Mouse (Mus musculus): ENCODE results near the gene B4galt3. TPM values are rescaled to one million over a fixed set of nuclear protein-coding genes. Genes with fewer than 3 reads are reported as not detected.

B4galt3 gene
- total and polyA plus RNA-seq, 3 experiments = 16.8 to 33.1 TPM; not detected in 1

- Histone ChIP-seq H3K27me3 (ENCODE audit: control insufficient read depth in 1 of 2, insufficient read depth in 2 of 2, low read length in 2 of 2) (no peaks in the 10 kb centered on the region), H3K4me1 (ENCODE audit: control insufficient read depth in 1 of 2, insufficient read depth in 2 of 2, low read length in 2 of 2) (peaks cover 0 to 10% of the 10 kb centered on the region in 2 experiments; a peak in 1 of 4 replicates), H3K36me3 (ENCODE audit: control insufficient read depth in 1 of 2, insufficient read depth in 2 of 2, low read length in 2 of 2) (peaks cover 1 to 10% of the 10 kb centered on the region in 2 experiments), H3K4me3 (ENCODE audit: control insufficient read depth in 1 of 2, insufficient read depth in 1 of 2, low read depth in 2 of 2, low read length in 2 of 2) (no peak overlapping the region; a peak in 1 of 4 replicates), H3K9ac (ENCODE audit: control insufficient read depth, low read depth, low read length, poor library complexity, severe bottlenecking) (no peak overlapping the region; the same call in 1 of the 2 replicates), H3K79me2 (ENCODE audit: control insufficient read depth, insufficient read depth, low read length, poor library complexity) (peaks cover 4% of the 10 kb centered on the region; the same call in 1 of the 2 replicates), H3K9me3 (replicated peaks; ENCODE audit: insufficient read depth, low read length) (no peaks in the 10 kb centered on the region), H3K27ac (ENCODE audit: control insufficient read depth, low read depth, low read length) (no peak overlapping the region)
- TF ChIP-seq TBP (IDR thresholded peaks at IDR 0.05; ENCODE audit: low read depth, low read length) = no peak
- TF ChIP-seq JUND (IDR thresholded peaks at IDR 0.05; ENCODE audit: low read depth, low read length) = no peak
- no peak for TF ChIP-seq E2F4 (IDR thresholded peaks at IDR 0.05; ENCODE audit: borderline replicate concordance, low read depth, low read length)
- TF ChIP-seq ELF1 (IDR thresholded peaks at IDR 0.05; ENCODE audit: low read depth, low read length) = no peak
- no peak for TF ChIP-seq KAT2A (conservative IDR thresholded peaks at IDR 0.05; ENCODE audit: low read depth, low read length)
- no peak for TF ChIP-seq MAZ (IDR thresholded peaks at IDR 0.05; ENCODE audit: low read depth, low read length)
- TF ChIP-seq POLR2AphosphoS2 (IDR thresholded peaks at IDR 0.05; ENCODE audit: low read length) = no peak
- TF ChIP-seq ZKSCAN1 (IDR thresholded peaks at IDR 0.05; ENCODE audit: low read depth, low read length) = no peak
- TF ChIP-seq USF2 (IDR thresholded peaks at IDR 0.05; ENCODE audit: borderline replicate concordance in 1 of 2, insufficient read depth in 1 of 2, low read depth in 1 of 2, low read length in 2 of 2) = no peak
- TF ChIP-seq MAFK (IDR thresholded peaks at IDR 0.05; ENCODE audit: borderline replicate concordance, low read depth, low read length) = no peak
- no peak for TF ChIP-seq SIN3A (IDR thresholded peaks at IDR 0.05; ENCODE audit: low read length)
- TF ChIP-seq NELFE (IDR thresholded peaks at IDR 0.05; ENCODE audit: low read depth, low read length) = no peak
- TF ChIP-seq GATA1 (IDR thresholded peaks at IDR 0.05; ENCODE audit: low read depth, low read length) = no peak
- TF ChIP-seq MEF2A (IDR thresholded peaks at IDR 0.05; ENCODE audit: extremely low read depth, insufficient replicate concordance, low read depth, low read length, poor library complexity, severe bottlenecking) = no peak
- TF ChIP-seq CTCF (IDR thresholded peaks at IDR 0.05 in 2 of 3, conservative IDR thresholded peaks at IDR 0.05 in 1 of 3; ENCODE audit: control insufficient read depth in 1 of 3, insufficient read depth in 1 of 3, low read depth in 2 of 3, low read length in 3 of 3, poor library complexity in 1 of 3, severe bottlenecking in 1 of 3) = no peak
- no peak for DNase-seq (ENCODE audit: low read depth, low spot score)
These were observed 9.0 kb downstream of the B4galt3 start for GRCm38 (mm10) chr1:171279012-171279705.

GRCm38 (mm10) chr1:171279721-171280120, 9.6 kb downstream of the B4galt3 start:
- Histone ChIP-seq H3K27me3 (ENCODE audit: control insufficient read depth in 1 of 2, insufficient read depth in 2 of 2, low read length in 2 of 2) (no peaks in the 10 kb centered on the region), H3K9me3 (replicated peaks; ENCODE audit: insufficient read depth, low read length) (no peaks in the 10 kb centered on the region), H3K4me3 (ENCODE audit: control insufficient read depth in 1 of 2, insufficient read depth in 1 of 2, low read depth in 2 of 2, low read length in 2 of 2) (peak overlapping the region; percentile 58 to 76), H3K4me1 (ENCODE audit: control insufficient read depth in 1 of 2, insufficient read depth in 2 of 2, low read length in 2 of 2) (peaks cover 0 to 10% of the 10 kb centered on the region in 2 experiments; a peak in 1 of 4 replicates), H3K9ac (ENCODE audit: control insufficient read depth, low read depth, low read length, poor library complexity, severe bottlenecking) (peak overlapping the region; percentile 78), H3K79me2 (ENCODE audit: control insufficient read depth, insufficient read depth, low read length, poor library complexity) (peaks cover 4% of the 10 kb centered on the region; the same call in 1 of the 2 replicates), H3K27ac (ENCODE audit: control insufficient read depth, low read depth, low read length) (no peak overlapping the region), H3K36me3 (ENCODE audit: control insufficient read depth in 1 of 2, insufficient read depth in 2 of 2, low read length in 2 of 2) (peaks cover 1 to 10% of the 10 kb centered on the region in 2 experiments)
- TF ChIP-seq TAL1 (IDR thresholded peaks at IDR 0.05; ENCODE audit: low read length) = no peak
- no peak for TF ChIP-seq EP300 (IDR thresholded peaks at IDR 0.05; ENCODE audit: low read depth in 1 of 2, low read length in 2 of 2)
- no peak for TF ChIP-seq E2F4 (IDR thresholded peaks at IDR 0.05; ENCODE audit: borderline replicate concordance, low read depth, low read length)
- TF ChIP-seq POLR2A (IDR thresholded peaks at IDR 0.05; ENCODE audit: control insufficient read depth in 1 of 2, insufficient read depth in 1 of 2, low read depth in 1 of 2, low read length in 2 of 2, poor library complexity in 1 of 2) = no peak
- no peak for TF ChIP-seq SIN3A (IDR thresholded peaks at IDR 0.05; ENCODE audit: low read length)
- no peak for TF ChIP-seq GATA1 (IDR thresholded peaks at IDR 0.05; ENCODE audit: low read depth, low read length)
- TF ChIP-seq USF1 (IDR thresholded peaks at IDR 0.05; ENCODE audit: low read depth, low read length) = no peak
- no peak for TF ChIP-seq ZC3H11A (IDR thresholded peaks at IDR 0.05; ENCODE audit: low read depth, low read length)
- no peak for TF ChIP-seq CHD1 (IDR thresholded peaks at IDR 0.05; ENCODE audit: low read depth, low read length)
- no peak for TF ChIP-seq TBP (IDR thresholded peaks at IDR 0.05; ENCODE audit: low read depth, low read length)
- DNase-seq (ENCODE audit: low read depth, low spot score) = no peak
